Mouse (Mus musculus) kidney, postnatal 14 days (tissue): ENCODE measurements around the gene Dcn.

ENCODE experiments used
- DNase-seq: peaks from one replicate; pipeline ENCODE4 v3.0.0; 2022; ENCODE audit warnings: mixed read lengths

Dcn gene

GRCm38 (mm10) chr10:97479004-97479766, at the start of gene Dcn:
Gene Dcn (plus strand): TSS chr10:97479609.
- peak; percentile 31 for DNase-seq

DNA sequence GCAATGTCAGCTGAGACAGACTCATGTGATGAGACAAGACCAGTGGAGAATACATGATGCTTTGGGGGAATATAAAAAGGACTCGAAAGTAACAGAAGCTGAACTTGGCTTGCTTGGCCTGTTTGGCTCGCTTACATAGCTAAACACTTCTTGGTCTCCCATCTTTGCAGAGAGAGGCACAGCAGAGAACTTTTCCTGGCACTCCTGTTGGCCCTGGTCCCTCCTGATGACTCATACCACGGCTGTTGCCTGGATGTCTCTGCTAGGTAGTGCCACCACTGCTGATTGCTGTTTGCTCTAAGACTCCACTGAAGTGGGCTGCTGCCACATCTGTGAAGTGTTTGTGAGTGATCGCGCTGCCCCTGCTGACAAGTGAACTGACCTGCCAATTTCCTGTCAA, 42.7 kb upstream of the Dcn start:
- DNase-seq = no peak

- DNase-seq = no peak
Measured at GRCm38 (mm10) chr10:97442300-97442699, 37.1 kb upstream of the Dcn start.

- no peak for DNase-seq
Measured at GRCm38 (mm10) chr10:97446486-97446885, 32.9 kb upstream of the Dcn start.

DNA sequence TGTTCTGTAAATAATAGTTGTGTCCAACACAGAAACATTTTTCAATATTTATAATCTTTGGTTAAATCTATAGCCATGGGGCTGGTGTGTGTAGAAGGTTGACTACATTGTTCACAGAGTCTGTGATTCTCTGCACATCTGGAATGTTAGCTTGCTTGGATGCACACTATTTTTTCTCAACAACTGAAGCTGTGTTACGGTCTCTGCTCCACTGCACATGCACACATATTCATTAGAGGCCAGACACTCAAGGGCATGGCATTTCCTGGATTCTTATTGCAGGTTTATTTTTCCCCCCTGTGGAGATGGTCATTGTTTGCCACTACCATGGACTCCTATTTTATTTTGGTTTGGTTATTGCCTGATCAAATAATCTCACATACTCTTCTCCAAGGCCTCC, 26.5 kb upstream of the Dcn start:
- DNase-seq = no peak

DNA sequence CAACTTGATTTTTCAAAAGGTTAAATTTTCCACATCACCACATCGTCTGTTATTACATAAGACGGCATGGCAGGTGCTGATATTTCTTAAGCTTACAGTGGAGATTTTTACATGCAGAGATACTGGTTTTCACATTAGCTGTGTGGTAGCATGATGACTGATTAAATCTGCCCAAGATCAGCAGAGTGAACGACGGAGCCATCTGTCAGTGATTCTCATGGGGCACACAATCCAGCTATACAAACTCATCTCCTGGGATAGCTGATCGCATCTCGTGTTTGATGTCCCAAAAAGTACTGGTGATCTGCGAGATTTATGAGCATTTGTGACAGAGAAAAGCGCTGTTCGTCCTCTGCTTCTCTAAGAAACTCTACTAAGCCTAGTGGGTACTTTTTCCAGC, 25.9 kb upstream of the Dcn start:
- no peak for DNase-seq

GRCm38 (mm10) chr10:97456993-97457392, 22.4 kb upstream of the Dcn start:
- DNase-seq = no peak

DNA sequence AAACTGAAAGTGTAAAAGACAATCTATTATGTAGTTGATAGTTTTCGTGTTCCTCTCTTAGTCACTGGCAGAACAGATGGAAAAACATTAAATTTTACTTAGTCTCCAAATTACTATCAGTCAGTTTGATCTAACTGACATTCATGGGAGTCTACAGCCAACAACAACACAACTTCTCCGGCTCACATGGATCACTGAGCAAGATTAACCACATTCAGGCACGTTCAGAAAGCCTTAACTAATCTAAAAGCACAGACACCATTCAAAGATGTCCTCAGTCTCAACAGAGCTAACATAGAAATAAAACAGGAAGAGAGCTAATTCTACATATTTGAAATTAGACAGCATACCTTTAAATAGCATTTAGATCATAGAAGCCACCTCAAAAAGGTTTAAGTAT, 12.6 kb upstream of the Dcn start:
- DNase-seq = no peak

DNA sequence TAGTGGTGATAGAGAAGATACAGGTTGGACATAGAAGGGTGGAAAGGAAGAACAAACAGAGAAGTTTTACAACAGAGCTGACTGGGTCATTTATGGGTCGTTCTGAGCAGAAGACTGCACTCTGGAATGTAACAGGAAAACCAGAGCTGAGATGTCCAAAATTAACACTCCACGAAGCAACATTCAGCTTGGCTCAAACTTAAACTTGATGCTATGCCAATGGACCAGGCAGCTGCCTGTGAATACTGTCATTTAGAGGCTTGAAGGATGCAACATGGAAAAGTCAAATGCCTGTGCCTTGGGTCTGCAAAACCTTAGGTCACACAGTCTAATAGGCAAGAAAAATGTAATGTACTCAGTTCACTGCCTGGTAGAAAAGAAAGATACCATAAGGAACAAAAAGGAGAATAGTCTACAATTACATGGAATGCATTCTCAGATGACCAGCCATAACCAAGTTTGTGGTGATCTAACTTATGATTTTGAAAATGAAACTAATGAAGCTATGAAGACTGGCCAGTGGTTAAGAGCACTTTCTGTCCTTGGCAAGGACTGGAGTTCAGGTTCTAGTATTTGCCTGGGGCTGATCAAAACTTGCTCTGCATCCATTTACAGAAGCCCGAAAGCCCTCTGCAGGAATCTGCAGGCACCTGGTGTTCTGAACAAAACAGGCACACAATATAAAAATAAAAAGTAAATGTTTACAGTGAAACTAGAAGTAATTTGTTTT, 9.8 kb upstream of the Dcn start:
- peak; percentile 54 for DNase-seq

- no peak for DNase-seq
Measured at GRCm38 (mm10) chr10:97475460-97475859, 3.9 kb upstream of the Dcn start.

GRCm38 (mm10) chr10:97478259-97478658, 1.1 kb upstream of the Dcn start:
- no peak for DNase-seq

- no peak for DNase-seq
Measured at GRCm38 (mm10) chr10:97482150-97482549, 2.7 kb downstream of the Dcn start.

DNA sequence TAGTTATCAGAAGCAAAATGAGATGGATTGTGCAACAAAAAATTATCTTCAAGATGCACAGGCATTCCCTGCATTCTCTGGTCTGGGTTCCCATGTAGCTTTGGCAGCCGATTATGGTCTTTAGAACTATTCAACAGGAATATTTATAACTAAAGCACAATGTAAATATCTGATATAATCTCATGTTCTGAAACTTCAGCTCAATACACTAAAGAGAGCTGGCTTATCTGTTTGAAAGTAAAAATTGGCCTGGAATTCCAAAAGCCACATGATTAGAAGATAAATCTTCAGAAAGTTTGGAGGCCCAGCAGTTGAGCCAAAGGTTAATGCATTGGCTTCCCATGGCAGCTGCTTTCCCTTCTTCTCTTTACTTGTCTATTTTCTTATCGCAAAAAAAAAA, 4.6 kb downstream of the Dcn start:
- DNase-seq = no peak

GRCm38 (mm10) chr10:97485151-97485550, 5.7 kb downstream of the Dcn start:
- peak; percentile 21 for DNase-seq

DNA sequence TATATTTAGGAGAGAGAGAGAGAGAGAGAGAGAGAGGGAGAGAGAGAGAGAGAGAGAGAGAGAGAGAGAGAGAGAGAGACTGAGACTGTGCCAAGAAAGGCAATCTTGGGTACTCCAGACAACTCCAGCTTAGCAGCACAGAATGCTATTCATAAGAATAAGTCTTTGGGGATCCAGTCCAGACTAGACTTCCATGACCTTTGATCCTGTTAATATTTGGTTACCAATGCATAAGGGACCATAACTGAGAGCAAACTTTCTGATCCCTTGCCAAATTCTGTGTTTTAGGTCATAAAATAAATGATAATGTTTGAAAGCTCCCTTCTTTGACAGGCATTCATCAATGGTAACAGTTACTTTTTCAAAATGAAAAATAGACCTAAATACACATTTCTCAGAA, 6.7 kb downstream of the Dcn start:
- no peak for DNase-seq

DNA sequence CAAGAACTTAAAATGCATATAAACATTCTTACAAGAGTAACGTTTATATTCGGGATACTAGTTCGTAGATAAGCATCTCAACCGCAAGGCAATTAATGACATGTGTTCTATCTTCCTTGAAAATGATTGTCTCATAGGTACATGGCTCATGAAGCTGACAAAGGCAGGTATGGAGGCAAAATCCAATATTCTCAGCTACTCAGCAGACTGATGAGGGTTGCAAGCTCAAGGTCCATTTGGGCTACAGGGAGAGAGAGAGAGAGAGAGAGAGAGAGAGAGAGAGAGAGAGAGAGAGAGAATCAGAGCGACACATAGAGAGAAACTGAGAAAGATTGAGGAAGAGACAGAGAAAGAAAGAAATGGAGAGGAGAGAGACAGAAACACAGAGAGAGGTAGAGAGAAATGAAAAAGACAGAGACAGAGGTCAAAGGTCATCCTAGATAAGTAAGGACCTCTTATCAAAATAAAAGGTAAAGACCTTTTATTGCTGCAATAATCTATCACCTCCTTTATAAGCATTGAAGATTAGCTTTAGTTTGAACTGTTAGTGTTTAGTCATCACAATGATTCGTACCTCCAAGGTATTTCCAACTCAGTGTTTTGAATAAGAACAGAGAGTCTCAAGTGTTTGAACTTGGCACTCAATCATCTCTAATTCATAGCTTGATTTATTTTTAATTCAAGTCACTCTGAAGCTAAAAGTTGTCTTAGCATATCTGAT, 8.0 kb downstream of the Dcn start:
- DNase-seq = no peak

DNA sequence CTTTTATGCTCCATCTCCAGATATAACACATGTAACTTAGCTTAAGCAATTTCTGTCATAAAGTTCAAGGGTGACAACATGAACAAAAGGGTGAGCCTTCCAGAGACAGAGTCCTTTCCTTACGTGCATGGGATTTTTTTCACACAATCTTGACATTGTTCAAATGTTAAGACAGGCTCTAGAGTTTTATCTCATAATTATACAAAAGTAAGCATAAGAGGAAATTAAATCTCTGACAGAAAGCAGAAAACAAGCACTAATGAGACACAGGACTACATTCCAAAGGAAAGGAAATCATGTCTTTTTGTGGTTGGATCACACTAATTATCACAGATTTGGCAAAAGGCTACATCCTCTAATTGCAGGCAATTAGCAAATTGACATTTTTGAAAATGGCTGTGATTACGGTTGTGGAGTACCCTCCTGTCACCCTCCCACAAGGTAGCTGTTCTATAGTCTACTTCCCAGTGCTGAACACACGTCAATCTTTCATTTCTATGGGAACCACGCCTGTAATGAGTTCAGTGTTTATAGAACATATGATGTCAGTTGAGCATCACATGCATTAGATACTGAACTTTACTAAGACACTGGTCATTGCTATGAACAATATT, 13.1 kb downstream of the Dcn start:
- DNase-seq = no peak

GRCm38 (mm10) chr10:97497646-97498045, 18.2 kb downstream of the Dcn start:
- no peak for DNase-seq

DNA sequence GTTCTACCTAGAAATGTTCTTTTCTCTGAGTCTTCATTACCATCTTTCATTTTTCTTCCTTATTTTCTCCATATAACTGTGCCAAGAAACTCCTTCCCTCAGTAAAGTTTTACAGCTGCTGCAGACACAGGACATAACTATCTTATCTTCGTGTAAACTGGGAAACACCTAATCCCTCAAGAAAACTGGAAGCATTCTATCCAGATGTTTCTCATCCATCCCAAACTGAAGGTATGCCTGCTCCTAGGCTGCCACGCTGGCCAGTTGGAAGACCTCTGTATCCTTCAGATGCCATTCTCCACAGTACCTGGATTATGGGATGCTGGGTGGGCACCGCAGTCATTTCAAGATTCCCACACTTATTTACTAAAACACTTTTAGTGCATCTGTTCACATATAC, 44.0 kb downstream of the Dcn start:
- no peak for DNase-seq

DNA sequence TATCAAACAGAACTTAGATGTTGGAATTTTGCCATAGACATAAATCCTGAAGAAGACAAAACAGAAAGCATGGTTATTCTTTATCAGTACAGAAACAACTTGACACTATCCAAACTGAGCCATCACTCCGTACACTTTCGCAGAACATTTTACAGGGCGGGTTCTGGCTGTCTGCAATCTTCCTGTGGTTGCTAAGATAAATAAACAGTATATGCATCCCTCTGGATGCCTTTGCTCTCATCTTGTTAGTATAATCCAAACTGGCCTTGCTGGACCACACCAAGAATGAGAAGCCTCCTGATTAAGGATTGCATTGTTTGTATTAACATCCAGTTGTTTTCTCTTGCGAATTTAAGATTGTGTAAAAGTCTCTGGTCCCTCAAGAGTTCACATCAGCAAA, 56.3 kb downstream of the Dcn start:
- no peak for DNase-seq

DNA sequence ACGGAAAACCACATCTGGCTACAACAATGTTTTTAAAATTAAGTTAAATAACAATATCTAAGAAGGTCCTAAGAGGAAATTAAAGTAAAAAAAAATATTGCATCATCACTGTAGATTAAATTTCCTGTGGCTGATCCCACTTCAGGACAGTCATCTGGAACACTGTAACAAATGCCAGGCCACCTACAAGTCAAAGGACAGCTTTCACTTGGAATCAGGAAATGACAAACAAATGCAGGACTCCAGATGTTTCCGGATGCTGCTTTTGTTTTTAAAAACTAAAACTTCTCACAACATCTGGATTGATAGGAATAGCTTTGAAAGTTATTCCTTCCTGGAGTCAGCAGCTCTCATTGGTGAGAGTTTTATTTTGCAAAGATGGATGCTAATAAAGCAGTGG, 57.5 kb downstream of the Dcn start:
- no peak for DNase-seq

DNA sequence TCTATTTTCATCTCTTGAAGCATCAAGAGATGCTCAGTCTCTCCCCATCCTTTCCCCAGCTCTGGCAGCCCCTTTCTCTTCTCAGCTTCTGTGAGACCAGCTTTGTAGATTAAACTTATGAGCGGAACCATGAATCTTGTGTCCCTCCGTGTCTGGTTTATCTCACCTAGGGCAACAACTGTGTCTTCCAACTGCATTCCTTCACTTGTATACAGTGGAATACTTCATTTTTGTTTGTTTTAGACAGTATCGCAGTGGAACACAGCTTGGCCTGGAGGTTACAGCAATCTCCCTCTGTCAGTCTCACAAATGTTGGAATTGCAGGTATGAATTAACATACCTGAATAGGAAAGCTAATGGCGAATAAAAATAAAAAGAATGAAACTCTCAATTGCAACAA, 58.8 kb downstream of the Dcn start:
- no peak for DNase-seq

- no peak for DNase-seq
Measured at GRCm38 (mm10) chr10:97547740-97548139, 68.3 kb downstream of the Dcn start.
